Mouse (Mus musculus) urinary bladder, postnatal 4 days (tissue): ENCODE measurements around the gene Coro2b.
A peak's percentile ranks its signal among the peaks of the same experiment; 100 is the strongest.
"Not testable (repeated sequence)": the region's sequence is repeated elsewhere in the genome, so short reads cannot be mapped to it uniquely, and the experiment has no call there.

Experiments used
- DNase-seq, 2 experiments: peaks; one replicate each; pipeline ENCODE4 v3.0.0; 2021 to 2022; ENCODE audit warnings: low spot score in 2 of 2

Coro2b gene

DNA sequence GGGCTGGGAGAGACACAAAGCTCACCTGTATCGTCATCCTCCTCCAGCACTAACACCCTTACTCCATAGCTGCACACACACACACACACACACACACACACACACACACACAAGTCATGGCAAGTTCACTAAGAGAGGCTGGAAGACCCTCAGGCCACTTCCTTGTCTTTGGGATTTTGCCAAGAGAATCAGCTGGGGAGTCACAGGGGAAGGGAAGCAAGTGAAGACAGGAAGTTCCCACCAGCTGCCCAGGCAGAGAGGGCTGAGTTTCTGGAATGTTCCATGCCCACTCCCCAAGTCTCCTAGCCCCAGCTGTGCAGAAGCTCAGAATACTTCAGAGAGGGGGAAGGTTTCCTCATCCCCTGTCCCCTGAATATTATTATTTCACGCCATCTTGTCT is 62.6 kb downstream of the Coro2b start:
- no peak for DNase-seq

DNA sequence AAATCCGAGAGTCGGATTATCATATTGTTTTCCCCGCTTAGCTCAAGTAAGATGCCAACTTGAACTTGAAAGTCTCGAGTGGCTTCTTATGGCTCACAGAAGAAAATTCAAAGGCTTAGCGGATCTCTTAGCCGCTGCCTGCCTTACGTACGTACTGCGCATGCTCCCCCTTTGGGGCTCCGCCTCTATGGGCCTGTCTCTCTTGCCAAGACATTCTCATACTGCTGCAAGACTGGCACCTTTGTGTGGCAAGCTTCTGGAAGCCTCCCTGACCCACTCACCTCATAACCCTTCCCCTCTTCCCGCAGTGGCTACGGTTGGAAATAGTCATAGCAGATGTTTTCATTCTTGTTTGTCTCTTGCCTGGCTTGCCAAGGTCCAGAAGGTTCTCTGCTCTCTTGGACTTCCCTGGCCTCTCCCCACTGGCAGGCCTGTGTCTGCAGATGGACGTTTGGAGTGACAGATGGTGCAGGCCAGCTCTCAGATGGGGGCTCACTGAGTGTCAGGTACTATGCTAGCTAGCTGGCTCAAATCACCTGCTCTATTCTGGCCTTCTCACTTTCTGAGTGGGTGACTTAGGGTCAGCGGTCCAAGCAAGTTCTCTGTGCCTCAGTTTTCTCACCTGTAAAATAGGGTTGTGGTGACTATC is 65.2 kb downstream of the Coro2b start:
- DNase-seq = no peak

GRCm38 (mm10) chr9:62471041-62471440 is 65.8 kb downstream of the Coro2b start:
- DNase-seq = no peak

GRCm38 (mm10) chr9:62470398-62470797 is 66.4 kb downstream of the Coro2b start:
- DNase-seq = peak; percentile 70 to 77

- no peak for DNase-seq
These were observed 67.1 kb downstream of the Coro2b start for GRCm38 (mm10) chr9:62469696-62470095.

DNA sequence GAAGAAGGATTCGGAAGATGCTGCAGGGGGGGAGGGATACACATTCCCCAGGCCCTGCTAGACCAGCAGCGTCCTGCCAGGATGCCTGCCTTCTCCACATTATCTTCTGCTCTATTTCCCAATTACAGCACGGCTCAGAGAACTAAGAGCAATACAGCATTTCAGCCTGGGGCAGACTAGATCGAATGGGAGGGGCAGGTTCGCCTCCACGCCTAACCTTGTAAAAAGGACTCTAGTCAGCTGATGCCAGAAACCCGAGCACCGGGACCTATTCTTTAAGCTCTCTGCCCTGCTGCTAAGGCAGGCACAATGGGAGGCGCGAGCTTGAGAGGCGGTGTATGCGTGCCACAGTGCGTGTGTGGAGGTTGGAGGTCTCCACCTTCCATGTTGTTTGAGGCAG is 67.7 kb downstream of the Coro2b start:
- no peak for DNase-seq

- no peak for DNase-seq
These were observed 69.4 kb downstream of the Coro2b start for GRCm38 (mm10) chr9:62467413-62467784.

DNA sequence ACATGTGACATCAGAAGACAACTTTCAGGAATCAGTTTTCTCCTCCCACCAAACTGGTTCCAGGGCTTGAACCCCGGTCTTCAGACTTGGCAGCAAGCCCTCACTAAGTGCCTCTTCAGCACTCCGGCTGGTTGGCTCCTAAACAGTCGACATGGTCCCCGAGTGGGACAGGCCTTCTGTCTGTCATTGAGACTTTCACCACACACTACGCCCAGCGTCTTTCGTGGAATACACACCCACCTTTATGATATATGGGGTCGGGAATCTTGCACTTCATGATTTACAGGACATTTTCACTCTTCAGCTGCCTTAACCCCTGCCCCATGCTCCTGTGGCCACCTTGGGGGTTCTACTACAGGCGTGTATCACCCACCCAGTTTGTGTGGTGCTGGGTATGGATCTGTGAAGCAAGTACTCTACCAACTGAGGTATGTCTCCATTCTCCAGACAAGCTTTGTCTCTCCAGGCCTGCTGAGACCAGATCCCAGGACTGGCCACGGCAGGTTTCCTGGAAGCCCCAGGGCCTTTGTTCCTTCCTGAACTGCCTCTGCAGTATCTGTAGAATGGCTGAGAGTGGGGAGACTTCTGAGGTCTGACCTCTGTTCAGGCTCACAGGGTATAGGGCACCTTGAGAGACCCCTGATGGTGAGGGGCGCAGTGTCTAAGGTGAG is 70.0 kb downstream of the Coro2b start:
- no peak for DNase-seq

DNA sequence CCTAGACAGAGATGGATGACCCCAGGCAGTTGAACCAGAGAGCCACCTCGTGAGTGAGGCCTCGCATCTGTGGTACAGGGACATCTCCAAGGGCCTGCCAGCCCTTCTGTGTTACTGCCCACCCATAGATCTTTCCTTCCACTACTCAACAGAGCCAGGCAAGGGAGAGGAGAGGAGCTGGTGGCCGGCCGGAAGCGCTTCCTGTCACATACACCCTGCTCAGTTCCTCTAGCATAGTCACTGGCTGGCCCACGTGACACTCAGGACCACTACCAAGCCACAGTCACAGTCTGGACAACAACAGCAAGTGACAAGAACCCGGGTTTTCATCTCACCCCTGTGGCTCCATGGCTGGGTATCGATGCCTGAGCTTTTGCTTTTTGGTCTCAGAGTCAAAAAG is 70.8 kb downstream of the Coro2b start:
- no peak for DNase-seq

GRCm38 (mm10) chr9:62464727-62465126 is 72.1 kb downstream of the Coro2b start:
- no peak for DNase-seq

DNA sequence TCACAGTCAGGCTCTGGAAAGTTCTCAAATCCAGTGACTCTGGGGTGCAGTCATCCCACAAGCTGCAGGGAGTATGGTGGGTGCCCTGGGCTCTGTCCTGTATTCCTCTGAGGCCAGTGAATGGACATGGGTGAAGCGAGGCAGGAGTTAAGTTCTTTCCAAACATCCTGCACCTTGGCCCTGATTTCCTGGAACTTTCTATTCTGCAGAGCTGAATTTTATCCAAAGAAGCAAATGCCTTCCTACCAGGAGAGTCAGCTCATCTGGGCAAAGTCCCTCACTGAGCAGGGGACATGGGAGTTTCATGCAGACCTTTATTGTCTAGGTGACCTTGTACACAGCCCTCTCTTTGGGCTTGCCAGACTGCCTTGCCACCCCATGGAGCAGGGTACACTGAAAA is 75.1 kb downstream of the Coro2b start:
- no peak for DNase-seq

- no peak for DNase-seq
These were observed 75.7 kb downstream of the Coro2b start for GRCm38 (mm10) chr9:62461095-62461494.

DNA sequence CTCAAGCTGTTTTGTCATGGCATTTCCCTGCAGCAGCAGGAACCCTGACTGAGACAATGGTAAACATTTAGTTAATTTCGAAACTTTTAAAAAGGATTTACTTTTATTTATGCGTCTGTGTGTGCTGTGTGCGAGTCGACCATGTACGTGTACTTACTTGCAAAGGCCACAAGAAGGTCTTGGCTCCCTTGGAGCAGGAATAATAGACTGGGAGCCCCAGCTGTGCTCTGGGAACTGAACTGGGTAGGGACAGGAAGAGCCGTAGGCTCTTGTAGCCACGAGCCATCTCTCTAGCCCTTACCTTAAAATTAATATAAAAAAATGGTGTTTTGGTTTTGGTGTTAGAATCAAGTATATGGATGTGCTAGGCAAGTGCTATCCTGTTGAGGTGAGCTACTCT is 76.8 kb downstream of the Coro2b start:
- no peak for DNase-seq

DNA sequence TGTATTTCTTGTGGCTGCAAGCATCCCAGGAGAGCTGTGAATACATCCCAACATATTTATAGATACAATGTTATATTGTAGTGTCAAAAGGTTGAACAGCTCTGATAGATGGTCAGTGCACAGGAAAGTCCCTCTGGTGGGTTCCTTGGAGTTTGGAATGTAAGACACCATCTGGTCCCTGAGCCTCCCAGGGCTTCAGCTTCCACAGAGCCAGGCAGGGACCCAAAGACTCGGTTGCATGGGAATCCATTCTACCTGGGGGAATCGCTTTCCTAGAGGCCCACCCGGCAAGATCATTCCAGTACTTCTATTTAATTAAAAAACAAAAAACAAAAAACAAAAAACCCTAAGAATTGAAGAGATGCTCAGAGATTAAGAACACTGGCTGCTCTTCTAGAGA is 78.4 kb downstream of the Coro2b start:
- no peak for DNase-seq

- peak; percentile 77 to 85 for DNase-seq
These were observed 80.8 kb downstream of the Coro2b start for GRCm38 (mm10) chr9:62456015-62456414.

DNA sequence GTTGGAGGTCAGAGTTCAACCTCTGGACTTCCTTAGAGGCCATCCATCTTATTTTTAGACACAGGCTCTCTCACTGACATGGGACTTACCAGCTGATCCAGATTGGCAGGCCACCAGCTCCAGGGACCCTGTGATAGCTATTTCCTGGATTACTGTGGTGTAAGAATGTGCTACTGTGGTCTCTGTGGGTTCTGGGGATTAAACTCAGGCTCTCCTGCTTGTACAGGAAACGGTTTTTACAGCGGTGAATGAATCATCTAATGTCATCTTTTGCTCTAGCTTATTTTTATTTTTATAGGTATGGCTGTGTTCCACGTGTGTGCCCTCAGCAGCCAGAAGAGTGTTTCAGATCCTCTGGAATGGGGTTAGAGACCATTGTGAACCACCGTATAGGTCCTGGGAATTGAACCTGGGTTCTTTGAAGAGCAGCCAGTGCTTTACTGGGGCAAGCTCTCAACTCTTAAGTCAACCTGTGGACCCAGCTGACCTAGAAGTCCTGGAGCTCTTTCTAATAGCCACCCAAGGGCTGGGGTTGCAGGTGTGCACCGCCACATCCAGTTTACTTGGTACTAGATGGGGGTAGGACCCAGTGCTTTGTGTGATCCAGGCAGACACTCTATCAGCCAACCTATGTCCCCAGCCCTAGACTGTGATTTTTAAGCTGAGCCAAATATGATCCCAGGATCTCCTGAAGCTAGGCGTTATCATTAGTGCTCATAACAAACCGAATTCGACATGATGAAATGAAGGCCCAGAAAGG is 81.5 kb downstream of the Coro2b start:
- no peak for DNase-seq

- no peak for DNase-seq
These were observed 84.4 kb downstream of the Coro2b start for GRCm38 (mm10) chr9:62452373-62452993.

GRCm38 (mm10) chr9:62451585-62452372 is 85.1 kb downstream of the Coro2b start:
- no peak for DNase-seq

- no peak for DNase-seq
These were observed 86.0 kb downstream of the Coro2b start for GRCm38 (mm10) chr9:62450862-62451261.

- no peak for DNase-seq
These were observed 86.5 kb downstream of the Coro2b start for GRCm38 (mm10) chr9:62450355-62450754.

DNA sequence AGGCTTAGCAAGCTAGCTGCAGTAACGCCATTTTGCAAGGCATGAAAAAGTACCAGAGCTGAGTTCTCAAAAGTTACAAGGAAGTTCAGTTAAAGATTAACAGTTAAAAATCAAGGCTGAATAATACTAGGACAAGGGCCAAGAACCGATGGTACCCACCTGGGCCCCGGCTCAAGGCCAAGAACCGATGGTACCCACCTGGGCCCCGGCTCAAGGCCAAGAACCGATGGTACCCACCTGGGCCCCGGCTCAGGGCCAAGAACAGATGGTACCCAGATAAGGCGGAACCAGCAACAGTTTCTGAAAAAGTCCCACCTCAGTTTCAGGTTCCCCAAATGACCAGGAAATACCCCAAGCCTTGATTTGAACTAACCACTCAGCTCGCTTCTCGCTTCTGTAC is 89.5 kb downstream of the Coro2b start:
- not testable (repeated sequence) for DNase-seq

- no peak for DNase-seq
These were observed 98.1 kb downstream of the Coro2b start for GRCm38 (mm10) chr9:62438755-62439101.
